Mouse (Mus musculus) erythroblast, embryonic 14.5 days (primary cell): ENCODE data around the gene Fam20b.

Source experiments
- GATA1 ChIP-seq: IDR thresholded peaks from 2 replicates; pipeline ENCODE4 v1.6.1; 2012; ENCODE audit warnings: low read length, inconsistent platforms, mixed read lengths
- TAL1 ChIP-seq: IDR thresholded peaks from 3 replicates; pipeline ENCODE4 v1.6.1; 2012; ENCODE audit warnings: low read length, inconsistent platforms, mixed read lengths

DNA sequence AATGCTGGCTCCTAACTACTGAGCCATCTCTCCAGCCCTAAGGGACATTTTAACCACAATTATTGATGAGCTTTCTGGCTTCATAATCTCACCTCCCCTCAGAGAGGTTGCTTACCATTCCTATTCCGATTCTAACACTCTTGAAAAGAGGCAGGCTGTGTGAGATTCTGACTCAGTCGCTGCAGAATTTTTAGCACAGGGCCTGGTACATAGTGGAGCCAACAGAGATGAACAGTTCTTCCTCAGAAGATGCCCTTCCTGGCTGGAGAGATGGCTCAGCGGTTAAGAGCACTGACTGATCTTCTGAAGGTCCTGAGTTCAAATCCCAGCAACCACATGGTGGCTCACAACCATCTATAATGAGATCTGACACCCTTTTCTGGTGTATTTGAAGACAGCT, 47.0 kb downstream of the Fam20b start:
- TF ChIP-seq TAL1 (no peak), GATA1 (no peak)
